Mouse (Mus musculus): ENCODE results near the gene Msh2. TPM values are rescaled to one million over a fixed set of nuclear protein-coding genes. Genes with fewer than 3 reads are reported as not detected.
"Not testable (repeated sequence)": the region's sequence is repeated elsewhere in the genome, so short reads cannot be mapped to it uniquely, and the experiment has no call there.

Gene Msh2
- polyA plus RNA-seq (2015; fragmentation: Nextera tagmentation; extraction: Ambion mirVana): 94.8 and 95.1 TPM in 2 replicates

DNA sequence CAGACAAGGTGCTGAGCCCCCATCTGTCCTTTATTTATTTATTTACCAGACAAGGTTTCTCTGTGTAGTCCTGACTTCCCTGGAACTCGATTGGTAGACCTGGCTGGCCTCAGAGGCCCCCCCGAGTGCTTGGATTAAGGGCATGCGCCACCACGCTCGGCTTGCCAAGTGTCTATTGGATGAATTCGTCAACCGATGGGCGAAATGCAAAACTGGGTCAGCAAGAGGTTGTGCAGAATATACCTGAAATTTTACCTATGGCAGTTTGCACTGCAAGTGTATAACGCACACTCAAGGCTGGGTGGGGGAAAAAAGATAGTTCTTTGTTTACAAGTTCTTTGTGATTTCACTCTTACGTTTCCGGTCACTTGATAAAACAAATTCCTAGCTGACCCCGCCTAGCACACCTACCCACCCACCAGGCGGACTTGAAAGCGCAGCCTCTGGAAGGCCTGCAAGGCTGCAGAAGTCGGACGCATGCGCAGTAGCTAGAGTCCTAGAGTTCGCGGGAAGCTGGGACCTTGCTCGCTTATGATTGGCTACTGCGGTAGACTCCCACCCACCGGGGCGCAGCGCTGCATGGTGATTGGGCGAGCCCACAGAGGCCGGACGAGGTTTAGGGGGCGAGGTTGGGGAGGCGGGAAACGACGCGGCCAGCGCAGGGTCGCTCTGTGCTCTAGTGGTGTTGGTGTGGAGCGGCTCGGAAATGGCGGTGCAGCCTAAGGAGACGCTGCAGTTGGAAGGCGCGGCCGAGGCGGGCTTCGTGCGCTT lies at the start of gene Msh2:
TSS of gene Msh2 (plus strand) at position 441 of the 771 bp plus-strand sequence.
- no peaks in the 10 kb centered on the region for H3K36me3 ChIP-seq
- peak within 1 kb of the TSS; percentile 90 for H3K27ac ChIP-seq
- WGBS: under 1% methylated on average over 44 of the region's 44 CpGs

GRCm38 (mm10) chr17:87625510-87626086 lies 46.5 kb upstream of the Msh2 start:
- Histone ChIP-seq H3K9ac (no peak overlapping the region), H3K4me3 (replicated peaks) (no peak overlapping the region), H3K27ac (no peak overlapping the region), H3K27me3 (no peaks in the 10 kb centered on the region), H3K4me1 (no peaks in the 10 kb centered on the region), H3K9me3 (replicated peaks) (no peaks in the 10 kb centered on the region), H3K4me2 (no peak overlapping the region), H3K36me3 (no peaks in the 10 kb centered on the region)
- 31% methylated on average over 3 of the region's 3 CpGs for WGBS
- ATAC-seq (replicated peaks; ENCODE audit: low FRiP score): no peak

More for the DNA sequence above, at the start of gene Msh2:
- Histone ChIP-seq H3K27me3 (no peaks in the 10 kb centered on the region), H3K4me3 (replicated peaks) (peak within 1 kb of the TSS; percentile 96), H3K4me2 (peak within 1 kb of the TSS; percentile 82), H3K9ac (peak within 1 kb of the TSS; percentile 95), H3K4me1 (peaks cover 27% of the 10 kb centered on the region), H3K9me3 (replicated peaks) (no peaks in the 10 kb centered on the region)
- peak; percentile 99 for ATAC-seq (replicated peaks; ENCODE audit: low FRiP score)

DNA sequence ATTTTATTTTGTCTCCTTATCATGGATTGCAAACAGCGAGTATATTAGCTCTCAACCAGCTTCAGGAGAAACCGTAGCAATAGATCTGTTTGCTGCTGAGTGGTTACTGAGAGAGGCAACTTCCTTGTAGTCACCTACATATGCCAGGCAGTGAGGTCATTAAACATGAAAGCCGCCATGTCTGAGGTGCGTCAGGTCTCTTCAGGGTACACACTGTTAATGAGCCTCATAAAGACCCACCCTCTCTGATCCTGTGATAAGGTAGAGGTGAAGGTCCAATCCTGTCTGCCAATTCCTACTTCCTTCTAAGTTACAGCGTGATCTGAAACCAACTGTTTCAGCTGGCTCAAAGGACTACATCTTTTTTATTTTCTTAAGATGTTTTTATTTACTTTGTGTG lies 44.0 kb upstream of the Msh2 start:
- Histone ChIP-seq H3K27me3 (no peaks in the 10 kb centered on the region), H3K27ac (no peak overlapping the region), H3K4me2 (no peak overlapping the region), H3K9ac (no peak overlapping the region), H3K36me3 (no peaks in the 10 kb centered on the region), H3K4me3 (replicated peaks) (no peak overlapping the region), H3K9me3 (replicated peaks) (no peaks in the 10 kb centered on the region), H3K4me1 (no peaks in the 10 kb centered on the region)
- ATAC-seq (replicated peaks; ENCODE audit: low FRiP score): no peak
- 79% methylated on average over 5 of the region's 5 CpGs for WGBS

DNA sequence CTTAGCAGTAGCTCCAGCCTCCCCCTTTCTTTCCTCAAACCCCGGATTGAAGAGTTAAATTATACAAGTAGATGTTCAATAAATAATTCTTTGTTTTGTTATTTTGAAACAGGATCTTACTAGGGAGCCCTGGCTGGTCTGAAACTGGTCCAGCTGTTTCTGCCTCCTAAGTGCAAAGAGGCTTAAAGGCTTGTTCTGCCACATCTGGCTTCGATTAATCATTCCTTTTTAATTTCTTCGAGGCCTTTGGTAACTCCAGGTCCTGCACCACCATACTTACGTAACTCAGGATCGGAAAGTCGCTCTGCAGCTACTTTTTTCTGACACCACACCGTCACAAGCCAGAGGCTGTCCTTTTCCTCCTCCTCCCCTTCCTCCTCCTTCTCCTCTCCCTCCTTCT lies 43.4 kb upstream of the Msh2 start:
- no peaks in the 10 kb centered on the region for H3K27me3 ChIP-seq
- WGBS: 63% methylated on average over 7 of the region's 7 CpGs
- no peaks in the 10 kb centered on the region for H3K9me3 ChIP-seq (replicated peaks)
- no peak for ATAC-seq (replicated peaks; ENCODE audit: low FRiP score)
- H3K9ac ChIP-seq: no peak overlapping the region
- no peak overlapping the region for H3K27ac ChIP-seq
- H3K4me3 ChIP-seq (replicated peaks): no peak overlapping the region
- H3K36me3 ChIP-seq: no peaks in the 10 kb centered on the region
- H3K4me2 ChIP-seq: no peak overlapping the region
- no peaks in the 10 kb centered on the region for H3K4me1 ChIP-seq

DNA sequence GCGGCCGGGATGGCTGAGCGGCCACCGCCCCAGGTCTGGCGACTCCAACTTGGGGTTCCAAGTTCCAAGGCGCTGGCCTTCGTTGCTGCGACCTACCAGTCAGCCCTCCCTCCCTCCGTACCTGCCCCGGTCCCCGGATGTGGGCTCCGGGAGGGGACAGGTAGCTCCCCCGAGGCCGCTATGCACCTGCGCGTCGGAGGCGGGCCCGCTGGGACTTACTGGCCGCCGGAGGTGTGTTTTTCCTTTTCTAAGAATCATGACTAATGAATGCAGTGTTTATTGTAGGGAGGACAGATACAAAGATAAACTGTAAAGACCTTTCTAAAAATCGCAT lies 35.1 kb upstream of the Msh2 start:
- no peaks in the 10 kb centered on the region for H3K9me3 ChIP-seq (replicated peaks)
- peak overlapping the region; percentile 69 for H3K9ac ChIP-seq
- peak overlapping the region; percentile 85 for H3K4me2 ChIP-seq
- H3K4me3 ChIP-seq (replicated peaks): peak overlapping the region; percentile 65
- ATAC-seq (replicated peaks; ENCODE audit: low FRiP score): peak; percentile 50
- H3K27me3 ChIP-seq: peaks cover 43% of the 10 kb centered on the region
- peaks cover 20% of the 10 kb centered on the region for H3K4me1 ChIP-seq
- no peaks in the 10 kb centered on the region for H3K36me3 ChIP-seq
- H3K27ac ChIP-seq: peak overlapping the region; percentile 88
- under 1% methylated on average over 22 of the region's 22 CpGs for WGBS

DNA sequence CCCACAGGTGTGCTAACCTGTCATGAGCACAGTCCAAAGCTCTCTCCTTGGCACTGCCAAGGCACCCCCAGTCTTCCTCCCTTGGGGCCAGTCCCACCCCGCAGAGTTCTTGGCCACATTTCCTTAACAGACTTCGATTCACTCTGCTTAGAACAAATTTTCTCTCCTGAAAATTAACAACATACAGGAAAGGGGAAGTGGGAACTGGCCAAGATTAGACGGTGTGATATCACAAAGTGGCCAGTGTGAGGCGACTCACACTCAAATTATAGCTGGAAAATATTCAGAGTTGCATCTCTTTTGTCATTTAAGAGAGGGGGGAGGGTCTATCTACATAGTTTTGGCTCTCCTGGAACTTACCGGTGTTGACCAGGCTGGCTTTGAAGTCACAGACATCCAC lies 32.9 kb upstream of the Msh2 start:
- H3K27me3 ChIP-seq: peaks cover 42% of the 10 kb centered on the region
- 0 out of 2 replicates have a peak overlapping the region, but pooled peaks have one; percentile 85 for H3K4me2 ChIP-seq
- no peak overlapping the region for H3K9ac ChIP-seq
- no peak overlapping the region for H3K27ac ChIP-seq
- no peaks in the 10 kb centered on the region for H3K9me3 ChIP-seq (replicated peaks)
- peaks cover 7% of the 10 kb centered on the region; the same call in 1 of the 2 replicates for H3K36me3 ChIP-seq
- H3K4me3 ChIP-seq (replicated peaks): no peak overlapping the region
- ATAC-seq (replicated peaks; ENCODE audit: low FRiP score): no peak
- peaks cover 20% of the 10 kb centered on the region for H3K4me1 ChIP-seq
- WGBS: 78% methylated on average over 5 of the region's 5 CpGs

DNA sequence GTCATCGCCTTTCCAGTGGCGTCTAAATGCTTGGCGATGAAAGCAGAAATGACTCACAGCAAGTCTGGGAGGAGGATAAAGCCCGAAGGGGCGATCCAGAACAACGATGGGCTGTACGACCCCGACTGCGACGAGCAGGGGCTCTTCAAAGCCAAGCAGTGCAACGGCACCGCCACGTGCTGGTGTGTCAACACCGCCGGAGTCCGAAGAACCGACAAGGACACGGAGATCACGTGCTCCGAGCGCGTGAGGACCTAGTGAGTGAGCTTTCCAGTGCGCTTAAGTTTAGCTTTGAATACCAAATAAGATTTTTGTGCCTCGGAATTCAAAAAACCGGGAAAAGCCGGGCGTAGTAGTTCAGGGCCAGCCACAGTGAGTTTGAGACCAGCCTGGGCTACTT lies 31.9 kb upstream of the Msh2 start:
- ATAC-seq (replicated peaks; ENCODE audit: low FRiP score): no peak
- 95% methylated on average over 27 of the region's 27 CpGs for WGBS
- H3K4me3 ChIP-seq (replicated peaks): no peak overlapping the region
- H3K36me3 ChIP-seq: peaks cover 14% of the 10 kb centered on the region; the same call in 1 of the 2 replicates
- peaks cover 20% of the 10 kb centered on the region for H3K4me1 ChIP-seq
- H3K9me3 ChIP-seq (replicated peaks): no peaks in the 10 kb centered on the region
- no peak overlapping the region for H3K27ac ChIP-seq
- no peak overlapping the region for H3K9ac ChIP-seq
- H3K4me2 ChIP-seq: no peak overlapping the region
- H3K27me3 ChIP-seq: peaks cover 33% of the 10 kb centered on the region

- H3K4me2 ChIP-seq: no peak overlapping the region
- no peaks in the 10 kb centered on the region for H3K9me3 ChIP-seq (replicated peaks)
- peaks cover 13% of the 10 kb centered on the region for H3K4me1 ChIP-seq
- no peak for ATAC-seq (replicated peaks; ENCODE audit: low FRiP score)
- 85% methylated on average over 12 of the region's 12 CpGs for WGBS
- H3K27ac ChIP-seq: no peak overlapping the region
- no peak overlapping the region for H3K9ac ChIP-seq
- H3K27me3 ChIP-seq: peaks cover 26% of the 10 kb centered on the region
- no peak overlapping the region for H3K4me3 ChIP-seq (replicated peaks)
- H3K36me3 ChIP-seq: peaks cover 17% of the 10 kb centered on the region; the same call in 1 of the 2 replicates
Measured at GRCm38 (mm10) chr17:87641006-87641405, 31.1 kb upstream of the Msh2 start.

- 0 out of 2 replicates have a peak, but pooled peaks cover 4% of the 10 kb centered on the region for H3K4me1 ChIP-seq
- no peaks in the 10 kb centered on the region for H3K9me3 ChIP-seq (replicated peaks)
- peaks cover 12% of the 10 kb centered on the region for H3K27me3 ChIP-seq
- H3K36me3 ChIP-seq: peaks cover 17% of the 10 kb centered on the region; the same call in 1 of the 2 replicates
- 60% methylated on average over 8 of the region's 8 CpGs for WGBS
- H3K4me3 ChIP-seq (replicated peaks): no peak overlapping the region
- 0 out of 2 replicates have a peak overlapping the region, but pooled peaks have one; percentile 1 for H3K27ac ChIP-seq
- H3K9ac ChIP-seq: no peak overlapping the region
- 0 out of 2 replicates have a peak, but pooled peaks have one; percentile 43 for ATAC-seq (replicated peaks; ENCODE audit: low FRiP score)
- H3K4me2 ChIP-seq: no peak overlapping the region
Measured at GRCm38 (mm10) chr17:87642744-87643143, 29.4 kb upstream of the Msh2 start.

GRCm38 (mm10) chr17:87655616-87656015 lies 16.5 kb upstream of the Msh2 start:
- not testable (repeated sequence) for H3K4me2 ChIP-seq; H3K27me3 ChIP-seq; H3K27ac ChIP-seq; H3K36me3 ChIP-seq; ATAC-seq (replicated peaks; ENCODE audit: low FRiP score); H3K9me3 ChIP-seq (replicated peaks); H3K4me3 ChIP-seq (replicated peaks); H3K4me1 ChIP-seq; H3K9ac ChIP-seq
- 91% methylated on average over 5 of the region's 5 CpGs for WGBS

DNA sequence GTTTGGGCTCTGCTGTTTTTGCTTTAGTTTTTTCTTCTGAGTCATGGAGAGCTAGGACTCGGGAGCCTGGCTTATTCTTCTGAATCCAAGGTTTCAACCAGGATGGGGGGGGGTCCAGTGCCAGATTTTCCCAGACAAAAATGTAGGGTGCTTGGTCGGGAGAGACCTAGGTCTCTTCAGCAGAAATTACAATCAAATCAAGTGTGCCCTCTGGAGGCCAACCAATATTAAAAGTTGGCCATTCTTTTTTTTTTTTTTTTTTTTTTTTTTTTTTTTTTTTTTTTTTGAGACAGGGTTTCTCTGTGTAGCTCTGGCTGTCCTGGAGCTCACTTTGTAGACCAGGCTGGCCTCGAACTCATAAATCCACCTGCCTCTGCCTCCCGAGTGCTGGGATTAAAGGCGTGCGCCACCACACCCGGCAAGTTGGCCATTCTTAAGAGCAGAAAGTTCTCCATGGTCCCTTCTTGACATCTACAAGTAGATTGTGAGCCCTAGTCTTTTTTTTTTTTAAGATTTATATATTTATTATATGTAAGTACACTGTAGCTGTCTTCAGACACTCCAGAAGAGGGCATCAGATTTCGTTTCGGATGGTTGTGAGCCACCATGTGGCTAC lies 10.1 kb upstream of the Msh2 start:
- H3K4me2 ChIP-seq; H3K9me3 ChIP-seq (replicated peaks); ATAC-seq (replicated peaks; ENCODE audit: low FRiP score); H3K27me3 ChIP-seq; H3K9ac ChIP-seq; H3K4me3 ChIP-seq (replicated peaks); H3K36me3 ChIP-seq; H3K27ac ChIP-seq; H3K4me1 ChIP-seq: not testable (repeated sequence)
- 82% methylated on average over 9 of the region's 9 CpGs for WGBS

GRCm38 (mm10) chr17:87664238-87664637 lies 7.9 kb upstream of the Msh2 start:
- H3K36me3 ChIP-seq: no peaks in the 10 kb centered on the region
- no peak overlapping the region for H3K9ac ChIP-seq
- no peaks in the 10 kb centered on the region for H3K4me1 ChIP-seq
- no peak overlapping the region for H3K4me3 ChIP-seq (replicated peaks)
- H3K9me3 ChIP-seq (replicated peaks): no peaks in the 10 kb centered on the region
- H3K27ac ChIP-seq: no peak overlapping the region
- H3K27me3 ChIP-seq: no peaks in the 10 kb centered on the region
- H3K4me2 ChIP-seq: no peak overlapping the region
- ATAC-seq (replicated peaks; ENCODE audit: low FRiP score): no peak

Measured in kidney, embryonic 15.5 days (tissue).